Comparison of ENCODE assay signal across 16 mouse cellular contexts in the genomic region with DNA sequence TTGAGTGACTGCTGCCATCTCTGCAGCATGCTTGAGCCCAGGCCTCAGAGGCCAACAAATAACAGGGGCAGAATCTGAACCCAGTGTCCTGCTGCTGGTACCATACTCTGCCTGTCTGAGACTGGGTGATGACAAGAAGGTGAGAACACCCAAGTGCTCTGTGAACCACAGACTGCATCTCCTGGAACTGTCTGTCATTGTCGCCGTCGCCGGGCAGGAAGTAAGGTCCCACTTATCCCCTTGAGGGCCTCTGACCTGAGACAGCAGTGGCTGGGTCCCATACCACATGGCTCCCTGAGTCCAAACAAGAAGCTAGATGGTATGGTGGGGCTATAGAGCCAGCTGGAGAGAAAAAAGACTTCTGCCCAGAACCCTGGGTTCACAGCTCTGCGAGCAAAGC.
A peak's percentile ranks its signal among the peaks of the same experiment; 100 is the strongest.
DNase-seq lines count a peak whose midpoint lies in the region; ATAC-seq and TF ChIP-seq lines count a peak whose summit lies in the region.
"Had no signal": no experiment of that assay in that cellular context is flagged by ENCODE, and none has a peak within 500 bp of the region (broad histone marks: within the 10 kb centered on the region; RNA-seq: fewer than 3 reads in every experiment).

No protein-coding gene starts in this region.

- peak overlapping the region; percentile 33; the same call in 1 of the 2 replicates for H3K27ac ChIP-seq in heart, postnatal 0 days (ENCODE audit: low read depth)
- H3K27ac ChIP-seq: embryonic facial prominence, embryonic 10.5 days; intestine, embryonic 15.5 days; layer of hippocampus, adult 2 months had no signal

- TF ChIP-seq EP300 in heart, postnatal 0 days (IDR thresholded peaks at IDR 0.05; ENCODE audit: low read depth): no peak

- no peak overlapping the region for H3K4me3 ChIP-seq in heart, postnatal 0 days (ENCODE audit: low read depth, low read length)
- H3K4me3 ChIP-seq: embryonic facial prominence, embryonic 10.5 days; intestine, embryonic 15.5 days; layer of hippocampus, adult 2 months had no signal

- H3K9ac ChIP-seq in heart, postnatal 0 days (replicated peaks; ENCODE audit: low read depth, low read length): no peak overlapping the region
- H3K9ac ChIP-seq: intestine, embryonic 15.5 days had no signal

- TF ChIP-seq CTCF in heart, postnatal 0 days (IDR thresholded peaks at IDR 0.05; ENCODE audit: low read depth): no peak

- H3K27me3 ChIP-seq in heart, postnatal 0 days (ENCODE audit: control insufficient read depth, insufficient read depth, low read length): no peaks in the 10 kb centered on the region
- no peaks in the 10 kb centered on the region for H3K27me3 ChIP-seq in splenic B cell, adult 2 months (ENCODE audit: control insufficient read depth, insufficient read depth, low read length, poor library complexity, severe bottlenecking)
- H3K27me3 ChIP-seq: intestine, embryonic 15.5 days had no signal

- DNase-seq in heart, postnatal 0 days (ENCODE audit: low spot score): no peak
- DNase-seq in heart, adult 9 months (ENCODE audit: low spot score in 2 of 2): no peak
- peak; percentile 35 for DNase-seq in CD4-positive helper T cell, adult 2 months (ENCODE audit: low read depth, low spot score)
- peak; percentile 39 for DNase-seq in T-cell, adult 2 months (ENCODE audit: low spot score)
- DNase-seq in splenic B cell, adult 2 months (ENCODE audit: low read depth, low spot score): peak; percentile 50
- DNase-seq in urinary bladder, adult 18-20 months (ENCODE audit: low spot score in 2 of 2): no peak
- DNase-seq in testis, postnatal 10 days (ENCODE audit: low spot score): no peak
- DNase-seq: adrenal gland, adult 2 months; cerebellum, postnatal 10 days; liver; right cerebral cortex, postnatal 4 days had no signal

- H3K4me1 ChIP-seq in heart, postnatal 0 days (ENCODE audit: control insufficient read depth, insufficient read depth): peaks cover 44% of the 10 kb centered on the region

- H3K36me3 ChIP-seq in heart, postnatal 0 days (replicated peaks; ENCODE audit: control insufficient read depth, insufficient read depth, low read length): 0 out of 2 replicates have a peak, but pooled peaks cover 5% of the 10 kb centered on the region
- H3K36me3 ChIP-seq in splenic B cell, adult 2 months (ENCODE audit: control insufficient read depth, insufficient read depth, low read length, poor library complexity, severe bottlenecking): no peaks in the 10 kb centered on the region
- H3K36me3 ChIP-seq: intestine, embryonic 15.5 days had no signal

- no peak overlapping the region for H3K4me2 ChIP-seq in heart, postnatal 0 days (ENCODE audit: low read depth, low read length)
- H3K4me2 ChIP-seq: intestine, embryonic 15.5 days; midbrain, embryonic 11.5 days had no signal

- 28% methylated on average over 5 of the region's 5 CpGs for WGBS in heart, postnatal 0 days

- H3K9me3 ChIP-seq in heart, postnatal 0 days (replicated peaks; ENCODE audit: control insufficient read depth, low read length): no peaks in the 10 kb centered on the region
- H3K9me3 ChIP-seq: embryonic facial prominence, embryonic 10.5 days; intestine, embryonic 15.5 days had no signal

- ATAC-seq in heart, postnatal 0 days (ENCODE audit: insufficient read depth, low read depth): no peak
- ATAC-seq: intestine, embryonic 15.5 days; lung, postnatal 0 days had no signal

Comparison
In these comparisons a context has a peak if more than half of its experiments do, and no peak if none do; other contexts are left out.
1. DNase-seq: peak in CD4-positive helper T cell, adult 2 months (single experiment), T-cell, adult 2 months (single experiment) and splenic B cell, adult 2 months (single experiment); none in heart, postnatal 0 days (single experiment), heart, adult 9 months (0 of 2), urinary bladder, adult 18-20 months (0 of 2) and testis, postnatal 10 days (single experiment).